ENCODE assay signal across 7 mouse cellular contexts in genomic region chr17:28327673-28328325, GRCm38 (mm10). TPM values are rescaled to one million over a fixed set of nuclear protein-coding genes. Genes with fewer than 3 reads are reported as not detected.
DNase-seq lines count a peak whose midpoint lies in the region; ATAC-seq and TF ChIP-seq lines count a peak whose summit lies in the region.

No protein-coding gene starts in this region.

- peaks cover 34% of the 10 kb centered on the region for H3K36me3 ChIP-seq in lung, embryonic 16.5 days (ENCODE audit: control insufficient read depth, insufficient read depth, low read length)
- peaks cover 29% of the 10 kb centered on the region for H3K36me3 ChIP-seq in heart, embryonic 16.5 days (ENCODE audit: control insufficient read depth, insufficient read depth)

- ATAC-seq in lung, embryonic 16.5 days (ENCODE audit: low read depth), result peak; percentile 65
- peak; percentile 25 for ATAC-seq in heart, embryonic 16.5 days (replicated peaks; ENCODE audit: extremely low read depth, insufficient read depth, low FRiP score)
- peak; percentile 4; the same call in 1 of the 2 replicates for ATAC-seq in monocyte, adult 5-6 weeks (replicated peaks; ENCODE audit: insufficient number of reproducible peaks, low FRiP score, low TSS enrichment, poor library complexity, severe bottlenecking)

- H3K4me3 ChIP-seq in lung, embryonic 16.5 days (ENCODE audit: low read length), result peak overlapping the region; percentile 96
- H3K4me3 ChIP-seq in bone marrow, adult 2 months (replicated peaks; ENCODE audit: control insufficient read depth, low read depth, low read length), result peak overlapping the region; percentile 37
- peak overlapping the region; percentile 79 for H3K4me3 ChIP-seq in heart, embryonic 16.5 days (ENCODE audit: low read length)

- peaks cover 4% of the 10 kb centered on the region; the same call in 1 of the 2 replicates for H3K9me3 ChIP-seq in lung, embryonic 16.5 days (ENCODE audit: control insufficient read depth, low read length)
- H3K9me3 ChIP-seq in heart, embryonic 16.5 days (replicated peaks; ENCODE audit: control insufficient read depth, low read length), result peaks cover 3% of the 10 kb centered on the region; the same call in 1 of the 2 replicates

- peak overlapping the region; percentile 80 for H3K4me2 ChIP-seq in lung, embryonic 16.5 days (ENCODE audit: low read depth, low read length)
- H3K4me2 ChIP-seq in heart, embryonic 16.5 days (ENCODE audit: low read depth, low read length), result peak overlapping the region; percentile 82

- H3K9ac ChIP-seq in lung, embryonic 16.5 days (ENCODE audit: low read length), result peak overlapping the region; percentile 100
- H3K9ac ChIP-seq in heart, embryonic 16.5 days (ENCODE audit: low read length), result peak overlapping the region; percentile 82

- 7% methylated on average over 22 of the region's 22 CpGs for WGBS in lung, embryonic 16.5 days
- 39% methylated on average over 22 of the region's 22 CpGs for WGBS in bone marrow, adult 2 months
- WGBS in heart, embryonic 16.5 days, result 12% methylated on average over 22 of the region's 22 CpGs

- H3K27ac ChIP-seq in lung, embryonic 16.5 days (ENCODE audit: low read length), result peak overlapping the region; percentile 96
- H3K27ac ChIP-seq in bone marrow, adult 2 months (ENCODE audit: control insufficient read depth, insufficient read depth, low read depth, low read length, poor library complexity), result peak overlapping the region; percentile 93
- H3K27ac ChIP-seq in heart, embryonic 16.5 days (ENCODE audit: low read length), result peak overlapping the region; percentile 93

- no peak for DNase-seq in lung, postnatal 14 days
- DNase-seq in left cerebral cortex, adult 9 months (ENCODE audit: low spot score in 2 of 2), result peak; percentile 53 to 60
- no peak for DNase-seq in cerebellum, postnatal 10 days

- H3K4me1 ChIP-seq in lung, embryonic 16.5 days (replicated peaks; ENCODE audit: control insufficient read depth, insufficient read depth, low read length), result peaks cover 19% of the 10 kb centered on the region
- H3K4me1 ChIP-seq in bone marrow, adult 2 months (ENCODE audit: control insufficient read depth, insufficient read depth, low read length), result 0 out of 2 replicates have a peak, but pooled peaks cover 1% of the 10 kb centered on the region
- H3K4me1 ChIP-seq in heart, embryonic 16.5 days (ENCODE audit: control insufficient read depth, insufficient read depth, low read length), result peaks cover 16% of the 10 kb centered on the region

- H3K27me3 ChIP-seq in lung, embryonic 16.5 days (ENCODE audit: control insufficient read depth, insufficient read depth, low read depth, low read length), result no peaks in the 10 kb centered on the region
- H3K27me3 ChIP-seq in heart, embryonic 16.5 days (ENCODE audit: control insufficient read depth, insufficient read depth, low read length), result no peaks in the 10 kb centered on the region

- TF ChIP-seq POLR2A in bone marrow, adult 2 months (IDR thresholded peaks at IDR 0.05; ENCODE audit: borderline replicate concordance, control insufficient read depth, low read depth, low read length), result no peak

- TF ChIP-seq CTCF in bone marrow, adult 2 months (IDR thresholded peaks at IDR 0.05; ENCODE audit: control insufficient read depth, insufficient read depth, low read length), result no peak

RNA-seq across cellular contexts. Expression of gene Rpl10a, which starts 0.5 kb away (rescaled TPM):
- polyA plus RNA-seq in lung, embryonic 16.5 days (2015; fragmentation: Nextera tagmentation; extraction: Ambion mirVana), result 615 and 635 TPM in 2 replicates
- polyA plus RNA-seq in bone marrow, adult 2 months (2011; ENCODE audit: insufficient read depth, insufficient read length, low replicate concordance, missing spikeins), result 776 and 1,141 TPM in 2 replicates
- polyA plus RNA-seq in heart, embryonic 16.5 days (2015; fragmentation: Nextera tagmentation; extraction: Ambion mirVana), result 279 and 343 TPM in 2 replicates
- 363 to 372 TPM (median 364 TPM) in 3 replicates for total RNA-seq in monocyte, adult 5-6 weeks (2017)

RNA-seq across cellular contexts. Expression of gene Fance, which starts 14.5 kb away (rescaled TPM):
- 22.1 and 32.4 TPM in 2 replicates for polyA plus RNA-seq in lung, embryonic 16.5 days (2015; fragmentation: Nextera tagmentation; extraction: Ambion mirVana)
- polyA plus RNA-seq in bone marrow, adult 2 months (2011; ENCODE audit: insufficient read depth, insufficient read length, low replicate concordance, missing spikeins), result 24.9 and 40.5 TPM in 2 replicates
- 17.6 and 21.1 TPM in 2 replicates for polyA plus RNA-seq in heart, embryonic 16.5 days (2015; fragmentation: Nextera tagmentation; extraction: Ambion mirVana)
- 8.8 to 18.2 TPM (median 13.0 TPM) in 3 replicates for total RNA-seq in monocyte, adult 5-6 weeks (2017)

RNA-seq across cellular contexts. Expression of gene Tead3, which starts 22.8 kb away (rescaled TPM):
- polyA plus RNA-seq in lung, embryonic 16.5 days (2015; fragmentation: Nextera tagmentation; extraction: Ambion mirVana), result 11.6 and 12.4 TPM in 2 replicates
- polyA plus RNA-seq in bone marrow, adult 2 months (2011; ENCODE audit: insufficient read depth, insufficient read length, low replicate concordance, missing spikeins), result 1.1 and 2.8 TPM in 2 replicates
- polyA plus RNA-seq in heart, embryonic 16.5 days (2015; fragmentation: Nextera tagmentation; extraction: Ambion mirVana), result 6.2 and 6.4 TPM in 2 replicates
- not detected in 3 replicates for total RNA-seq in monocyte, adult 5-6 weeks (2017)

RNA-seq across cellular contexts. Expression of gene Tulp1, which starts 37.2 kb away (rescaled TPM):
- polyA plus RNA-seq in lung, embryonic 16.5 days (2015; fragmentation: Nextera tagmentation; extraction: Ambion mirVana), result 7.6 and 9.3 TPM in 2 replicates
- polyA plus RNA-seq in bone marrow, adult 2 months (2011; ENCODE audit: insufficient read depth, insufficient read length, low replicate concordance, missing spikeins), result 1.9 and 7.8 TPM in 2 replicates
- polyA plus RNA-seq in heart, embryonic 16.5 days (2015; fragmentation: Nextera tagmentation; extraction: Ambion mirVana), result 2.1 and 3.1 TPM in 2 replicates
- total RNA-seq in monocyte, adult 5-6 weeks (2017), result not detected in 3 replicates

Comparison
In these comparisons a context has a peak if more than half of its experiments do, and no peak if none do; other contexts are left out.
1. ATAC-seq: peak in every context shown above with its lines; median percentile 65 in lung, embryonic 16.5 days; 25 in heart, embryonic 16.5 days; 4 in monocyte, adult 5-6 weeks.
2. H3K4me3 ChIP-seq: peak in every context shown above with its lines; median percentile 96 in lung, embryonic 16.5 days; 79 in heart, embryonic 16.5 days; 37 in bone marrow, adult 2 months.
3. DNase-seq: peak in left cerebral cortex, adult 9 months (2 of 2); none in lung, postnatal 14 days (single experiment) and cerebellum, postnatal 10 days (0 of 2).
4. Peak in every context shown above with its lines, with median percentiles within 50 percentile points of each other: H3K27ac ChIP-seq.